Mouse (Mus musculus) C2C12 (cell line): ENCODE data around the gene 1700013G24Rik. TPM values are rescaled to one million over a fixed set of nuclear protein-coding genes. Genes with fewer than 3 reads are reported as not detected.

Source experiments
- H3K27me3 ChIP-seq: one replicate; pipeline ENCODE4 v1.6.1; 2011; ENCODE audit not compliant: control insufficient read depth, insufficient read depth, insufficient read length
- H3K36me3 ChIP-seq: one replicate; pipeline ENCODE4 v1.6.1; 2011; ENCODE audit not compliant: control insufficient read depth, insufficient read depth
- H3K4me3 ChIP-seq: one replicate; pipeline ENCODE4 v1.5.1; 2011; ENCODE audit warnings: mild to moderate bottlenecking, control low read depth; ENCODE audit not compliant: poor library complexity, insufficient read depth, severe bottlenecking
- H3K79me2 ChIP-seq: one replicate; pipeline ENCODE4 v1.6.1; 2011; ENCODE audit not compliant: control insufficient read depth, insufficient read depth
- H3K79me3 ChIP-seq: one replicate; pipeline ENCODE4 v1.6.1; 2011; ENCODE audit warnings: low read depth, control low read depth
- H3ac ChIP-seq: one replicate; pipeline ENCODE3; 2011; ENCODE audit warnings: low read depth; ENCODE audit not compliant: control insufficient read depth, insufficient read length
- CEBPB ChIP-seq: IDR thresholded peaks from one replicate; pipeline ENCODE4 v1.6.1; 2011; ENCODE audit warnings: low read depth, mild to moderate bottlenecking, control low read depth, moderate library complexity
- CTCF ChIP-seq: IDR thresholded peaks from one replicate; pipeline ENCODE4 v1.5.1; 2011; ENCODE audit not compliant: control insufficient read depth, insufficient read depth, insufficient read length
- FOSL1 ChIP-seq: IDR thresholded peaks from one replicate; pipeline ENCODE4 v1.8.0; 2011; ENCODE audit warnings: mild to moderate bottlenecking, low read length; ENCODE audit not compliant: poor library complexity, insufficient read depth, severe bottlenecking
- MAX ChIP-seq: IDR thresholded peaks from one replicate; pipeline ENCODE4 v1.6.1; 2011; ENCODE audit warnings: mild to moderate bottlenecking, control low read depth
- MYOD1 ChIP-seq: IDR thresholded peaks from one replicate; pipeline ENCODE4 v1.6.1; 2011; ENCODE audit warnings: low read depth; ENCODE audit not compliant: control insufficient read depth, insufficient read length
- MYOG ChIP-seq: IDR thresholded peaks from one replicate; pipeline ENCODE4 v1.6.1; 2011; ENCODE audit not compliant: control insufficient read depth, insufficient read length; ENCODE audit errors: extremely low read depth
- USF1 ChIP-seq: IDR thresholded peaks from one replicate; pipeline ENCODE4 v1.6.1; 2011; ENCODE audit warnings: low read depth, mild to moderate bottlenecking, control low read depth, moderate library complexity
- polyA plus RNA-seq: library from polyadenylated mRNA; unstranded; fragments of >200 nt; fragmentation: generic; extraction: Trizol; gene quantifications from one replicate; pipeline ENCODE4 v1.2.1, GENCODE M21; 2012; ENCODE audit warnings: missing spikeins

Gene 1700013G24Rik
- polyA plus RNA-seq, 1 experiment = 0.06 TPM

DNA sequence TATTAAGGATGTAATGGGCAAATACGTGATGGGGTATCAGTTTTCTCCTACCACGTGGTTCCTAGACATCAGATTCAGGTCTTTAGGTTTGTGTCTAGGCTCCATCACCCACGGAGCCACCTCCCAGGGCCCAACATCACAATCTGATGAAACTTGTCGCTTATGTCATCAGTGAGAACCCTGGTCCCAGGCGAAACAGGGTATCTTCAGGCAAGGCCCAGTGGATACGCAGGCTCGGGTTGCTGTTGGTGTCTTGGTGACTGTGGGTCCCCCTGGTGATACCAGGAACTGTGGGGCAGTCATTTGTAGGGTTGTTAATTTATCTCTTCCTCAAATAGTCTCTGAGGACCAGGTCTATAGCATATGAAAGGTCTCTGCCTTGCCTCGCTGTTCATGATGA lies 20.2 kb downstream of the 1700013G24Rik start:
- peak overlapping the region; percentile 46 for H3ac ChIP-seq
- H3K4me3 ChIP-seq = peak overlapping the region; percentile 8
- no peak for TF ChIP-seq CEBPB
- TF ChIP-seq FOSL1 = no peak
- peak; percentile 23 for TF ChIP-seq USF1
- peaks cover 98% of the 10 kb centered on the region for H3K79me2 ChIP-seq
- peaks cover 79% of the 10 kb centered on the region for H3K79me3 ChIP-seq
- peaks cover 24% of the 10 kb centered on the region for H3K36me3 ChIP-seq
- no peaks in the 10 kb centered on the region for H3K27me3 ChIP-seq

DNA sequence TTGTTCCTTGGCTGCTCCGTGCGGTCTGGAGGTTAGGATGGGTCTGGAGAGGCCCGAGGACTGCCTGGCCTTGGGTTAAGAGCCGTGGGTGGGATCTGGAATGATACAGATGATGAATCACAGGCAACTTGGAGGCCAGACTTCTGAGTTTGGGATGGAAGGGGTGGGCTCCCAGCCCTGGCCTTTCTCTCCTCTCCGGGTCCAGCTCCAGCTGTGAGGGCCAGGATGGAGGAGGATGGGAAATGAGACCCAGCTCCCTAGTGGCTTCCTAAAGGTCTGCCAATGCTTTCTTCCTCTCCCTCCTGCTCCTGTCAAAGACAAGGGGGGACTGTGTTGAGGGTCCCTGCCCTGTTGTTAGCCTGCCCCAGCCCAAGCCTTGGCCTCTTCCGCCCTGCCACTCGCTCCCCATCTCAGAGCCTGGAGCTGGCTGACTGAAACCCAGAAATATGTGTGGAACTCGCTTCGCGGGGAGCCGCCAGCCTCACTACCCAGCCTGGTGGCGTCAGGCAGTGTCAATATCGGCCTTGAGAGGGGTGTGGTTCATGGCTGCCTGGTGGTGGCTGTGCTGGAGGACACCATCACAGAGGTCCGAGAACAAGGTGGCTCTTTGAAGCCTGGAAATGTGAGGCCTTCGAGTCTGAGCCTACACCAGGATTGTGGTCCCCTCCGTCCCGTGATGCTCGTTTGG lies 20.8 kb downstream of the 1700013G24Rik start:
- Histone ChIP-seq H3ac (peak overlapping the region; percentile 70), H3K79me2 (peaks cover 100% of the 10 kb centered on the region), H3K36me3 (peaks cover 30% of the 10 kb centered on the region), H3K27me3 (no peaks in the 10 kb centered on the region), H3K79me3 (peaks cover 83% of the 10 kb centered on the region), H3K4me3 (peak overlapping the region; percentile 8)
- TF ChIP-seq MAX (peak; percentile 44), MYOG (no peak), CTCF (no peak), CEBPB (no peak), FOSL1 (no peak), USF1 (no peak), MYOD1 (no peak)

DNA sequence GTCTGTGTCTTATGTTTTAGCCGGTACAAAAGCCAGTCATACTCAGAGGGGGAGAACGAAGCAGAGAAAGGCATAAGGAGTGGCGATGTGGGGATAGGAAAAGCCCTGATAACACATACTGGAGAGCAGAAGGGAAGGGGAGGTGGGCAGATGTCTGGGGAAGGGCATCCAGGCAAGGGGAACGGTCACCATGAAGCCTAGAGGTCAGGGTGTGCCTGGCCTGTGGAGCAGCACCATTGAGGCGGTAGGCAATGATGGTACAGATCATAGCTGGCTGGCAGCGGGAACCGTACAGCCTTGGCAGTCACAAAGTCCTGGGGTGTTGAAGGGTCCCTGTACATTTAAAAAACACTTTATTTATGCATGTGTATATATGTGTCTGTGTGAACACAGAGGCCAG lies 21.6 kb downstream of the 1700013G24Rik start:
- no peak for TF ChIP-seq MYOG
- no peak for TF ChIP-seq CTCF
- TF ChIP-seq MAX = no peak
- no peak for TF ChIP-seq CEBPB
- TF ChIP-seq MYOD1 = no peak
- no peak for TF ChIP-seq USF1
- TF ChIP-seq FOSL1 = no peak
- H3K79me2 ChIP-seq = peaks cover 100% of the 10 kb centered on the region
- H3K36me3 ChIP-seq = peaks cover 35% of the 10 kb centered on the region
- H3K27me3 ChIP-seq = no peaks in the 10 kb centered on the region
- H3K4me3 ChIP-seq = no peak overlapping the region
- H3ac ChIP-seq = no peak overlapping the region
- H3K79me3 ChIP-seq = peaks cover 83% of the 10 kb centered on the region

DNA sequence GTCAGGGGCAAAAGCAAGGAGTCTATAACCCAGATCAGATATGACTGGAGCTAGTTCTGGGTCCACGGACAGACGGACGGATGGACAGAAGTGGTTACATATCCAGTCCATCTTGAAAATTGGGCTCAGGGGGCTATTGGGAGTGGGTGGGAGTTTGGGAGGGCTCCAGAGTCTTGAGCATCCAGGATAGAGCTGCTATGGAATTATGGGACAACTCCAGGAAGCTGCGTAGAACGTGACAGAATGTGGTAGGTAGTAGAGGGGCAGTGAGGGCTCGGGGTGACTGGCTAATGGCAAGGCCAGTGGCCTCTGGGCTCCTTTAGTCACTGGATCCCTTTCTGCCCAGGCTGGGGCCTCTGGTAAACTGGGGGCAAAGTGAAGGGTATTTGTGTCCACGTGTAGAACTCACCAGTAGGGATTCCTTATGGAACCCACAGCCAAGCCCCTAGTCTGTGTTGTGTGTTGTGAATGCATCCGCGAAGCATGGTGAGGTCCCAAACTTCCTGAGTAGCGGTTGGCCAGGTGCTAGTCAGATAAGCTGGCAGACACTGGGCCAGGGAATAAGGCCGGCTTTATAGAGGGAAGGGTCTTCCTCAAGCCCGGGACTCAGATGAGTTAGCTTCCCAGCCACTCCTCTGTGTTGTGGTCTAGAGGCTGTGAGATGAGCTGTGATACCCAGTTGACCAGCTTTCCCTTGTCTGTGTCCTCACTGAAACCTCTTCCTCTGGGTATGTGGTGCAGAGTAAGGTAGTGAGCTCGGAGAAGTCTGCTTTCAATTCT lies 22.4 kb downstream of the 1700013G24Rik start:
- Histone ChIP-seq H3K79me2 (peaks cover 100% of the 10 kb centered on the region), H3K36me3 (peaks cover 39% of the 10 kb centered on the region), H3K27me3 (no peaks in the 10 kb centered on the region), H3K4me3 (no peak overlapping the region), H3ac (no peak overlapping the region), H3K79me3 (peaks cover 84% of the 10 kb centered on the region)
- TF ChIP-seq FOSL1 (no peak), MAX (no peak), MYOG (no peak), MYOD1 (no peak), USF1 (no peak), CEBPB (no peak), CTCF (no peak)

DNA sequence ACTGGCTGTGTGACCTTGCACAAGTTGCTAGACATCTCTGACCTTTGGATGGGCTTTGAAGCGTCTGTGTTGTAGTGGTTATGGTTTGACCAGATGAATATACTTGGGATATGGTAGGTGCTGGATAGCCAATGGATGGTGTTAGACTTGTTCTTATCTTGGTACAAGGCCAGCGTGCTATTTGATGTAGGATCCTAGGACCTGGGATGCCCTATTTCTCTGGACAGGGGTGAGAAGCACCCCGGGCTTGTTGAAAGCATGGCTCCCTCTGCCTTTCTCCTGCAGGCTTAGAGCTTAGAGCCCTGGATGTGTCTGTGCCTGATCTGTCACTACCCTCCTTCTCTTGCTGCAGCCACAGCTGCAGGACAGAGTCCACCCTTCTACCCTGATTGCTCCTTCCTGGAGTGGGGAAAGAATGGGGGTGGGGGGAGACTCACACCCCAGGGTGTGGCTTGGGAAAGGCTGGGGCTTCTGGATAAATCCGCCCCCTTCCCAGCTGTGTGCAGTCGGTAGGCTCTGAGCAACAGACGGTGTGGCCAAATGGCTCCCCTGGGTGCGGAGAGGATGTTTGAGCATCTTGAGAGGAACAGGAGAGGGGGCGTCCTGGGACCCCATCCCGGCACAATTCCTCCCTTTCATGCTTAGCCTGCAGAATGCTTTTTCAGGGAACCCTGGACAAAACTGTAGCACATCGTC lies 23.1 kb downstream of the 1700013G24Rik start:
- peak; percentile 24 for TF ChIP-seq MYOD1
- TF ChIP-seq MAX = no peak
- H3K79me2 ChIP-seq = peaks cover 100% of the 10 kb centered on the region
- H3K27me3 ChIP-seq = no peaks in the 10 kb centered on the region
- peak overlapping the region; percentile 43 for H3ac ChIP-seq
- peak overlapping the region; percentile 25 for H3K4me3 ChIP-seq
- H3K36me3 ChIP-seq = peaks cover 40% of the 10 kb centered on the region
- peaks cover 84% of the 10 kb centered on the region for H3K79me3 ChIP-seq

DNA sequence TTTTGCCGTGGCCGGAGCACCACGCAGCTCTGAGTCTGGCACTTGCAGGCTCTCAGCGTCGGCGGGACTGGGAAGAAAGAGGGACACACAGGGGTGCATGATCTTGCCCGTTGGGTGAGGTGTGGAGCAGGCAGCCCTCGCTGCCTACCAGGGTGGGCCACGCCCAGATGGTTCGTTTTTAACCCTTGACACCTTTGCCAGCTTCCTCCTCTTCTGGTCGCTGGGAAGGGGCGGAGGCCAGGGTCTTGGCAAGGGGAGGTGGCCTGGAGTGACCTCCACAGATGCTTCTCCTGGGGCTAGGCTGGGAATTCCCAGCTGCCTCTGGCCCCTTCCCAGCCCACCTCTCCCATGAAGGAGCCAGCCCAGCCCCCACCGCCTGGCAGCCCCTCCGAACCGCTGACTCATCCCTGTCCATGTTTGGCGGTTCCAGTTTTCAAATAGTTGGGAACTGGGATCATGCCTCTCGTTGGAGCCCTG lies 23.7 kb downstream of the 1700013G24Rik start:
- TF ChIP-seq CEBPB (no peak), CTCF (no peak), MYOG (no peak)
- Histone ChIP-seq H3K4me3 (peak overlapping the region; percentile 25), H3K79me3 (peaks cover 84% of the 10 kb centered on the region)

More for the DNA sequence above, 23.7 kb downstream of the 1700013G24Rik start:
- Histone ChIP-seq H3K36me3 (peaks cover 46% of the 10 kb centered on the region), H3K27me3 (no peaks in the 10 kb centered on the region), H3K79me2 (peaks cover 100% of the 10 kb centered on the region), H3ac (peak overlapping the region; percentile 43)
